Mouse (Mus musculus) embryonic facial prominence, embryonic 13.5 days (tissue): ENCODE results near the gene Calca. TPM values are rescaled to one million over a fixed set of nuclear protein-coding genes. Genes with fewer than 3 reads are reported as not detected.

ENCODE experiments used
- polyA plus RNA-seq: library from polyadenylated mRNA; unstranded; fragments of >200 nt; fragmentation: Nextera tagmentation; extraction: Ambion mirVana; gene quantifications from 2 replicates; pipeline ENCODE4 v1.2.1, GENCODE M21; 2015

Gene Calca
- polyA plus RNA-seq, 1 experiment from 2014 or later: 7.7 TPM

Other genes with a start within 250 kb of the Calca start
- 4.8 and 5.2 TPM in 2 replicates for gene Pde3b, start 221.1 kb downstream of the Calca start, polyA plus RNA-seq
- 2.7 and 3.6 TPM in 2 replicates for gene Cyp2r1, start 73.4 kb downstream of the Calca start, polyA plus RNA-seq
- gene Calcb, start 82.3 kb upstream of the Calca start, polyA plus RNA-seq: 0.28 and 1.1 TPM in 2 replicates
- 5.9 and 7.0 TPM in 2 replicates for gene Insc, start 107.3 kb upstream of the Calca start, polyA plus RNA-seq